Mouse (Mus musculus) bone marrow, adult 2 months (tissue): ENCODE measurements around the gene Prkrip1. TPM values are rescaled to one million over a fixed set of nuclear protein-coding genes. Genes with fewer than 3 reads are reported as not detected.
"Not testable (repeated sequence)": the region's sequence is repeated elsewhere in the genome, so short reads cannot be mapped to it uniquely, and the experiment has no call there.

Experiments used
- H3K27ac ChIP-seq: fragments of 200-500 bp; 2 replicates; pipeline ENCODE4 v1.5.1; 2012; ENCODE audit warnings: low read depth, mild to moderate bottlenecking, control low read depth, inconsistent platforms, low read length; ENCODE audit not compliant: control insufficient read depth, poor library complexity, insufficient read depth
- H3K4me1 ChIP-seq: fragments of 200-500 bp; 2 replicates; pipeline ENCODE4 v1.6.1; 2011; ENCODE audit warnings: low read length; ENCODE audit not compliant: control insufficient read depth, insufficient read depth
- H3K4me3 ChIP-seq: fragments of 200-500 bp; replicated peaks from 2 replicates; pipeline ENCODE3; 2011; ENCODE audit warnings: mild to moderate bottlenecking, low read depth, low read length, control low read depth; ENCODE audit not compliant: control insufficient read depth
- CTCF ChIP-seq: fragments of 200-500 bp; IDR thresholded peaks from 2 replicates; pipeline ENCODE4 v1.5.1; 2011; ENCODE audit warnings: low read length, control low read depth; ENCODE audit not compliant: control insufficient read depth, insufficient read depth
- POLR2A ChIP-seq: fragments of 200-500 bp; IDR thresholded peaks from 2 replicates; pipeline ENCODE4 v1.6.1; 2011; ENCODE audit warnings: low read depth, mild to moderate bottlenecking, control low read depth, low read length, borderline replicate concordance; ENCODE audit not compliant: control insufficient read depth
- WGBS: fragments of 180-500 bp; shearing (Covaris S2); methylation state at CpG from one replicate; pipeline ENCODE4 v1.1.7; 2018; 5-methylcytosine and 5-hydroxymethylcytosine counted together
- polyA plus RNA-seq: library from polyadenylated mRNA; stranded (reverse); fragments of >200 nt; gene quantifications from 2 replicates; pipeline ENCODE4 v1.2.4, GENCODE M21; 2011; ENCODE audit warnings: low replicate concordance; ENCODE audit not compliant: missing spikeins, insufficient read depth, insufficient read length

Prkrip1 gene
- polyA plus RNA-seq, 1 experiment: 47.7 TPM

DNA sequence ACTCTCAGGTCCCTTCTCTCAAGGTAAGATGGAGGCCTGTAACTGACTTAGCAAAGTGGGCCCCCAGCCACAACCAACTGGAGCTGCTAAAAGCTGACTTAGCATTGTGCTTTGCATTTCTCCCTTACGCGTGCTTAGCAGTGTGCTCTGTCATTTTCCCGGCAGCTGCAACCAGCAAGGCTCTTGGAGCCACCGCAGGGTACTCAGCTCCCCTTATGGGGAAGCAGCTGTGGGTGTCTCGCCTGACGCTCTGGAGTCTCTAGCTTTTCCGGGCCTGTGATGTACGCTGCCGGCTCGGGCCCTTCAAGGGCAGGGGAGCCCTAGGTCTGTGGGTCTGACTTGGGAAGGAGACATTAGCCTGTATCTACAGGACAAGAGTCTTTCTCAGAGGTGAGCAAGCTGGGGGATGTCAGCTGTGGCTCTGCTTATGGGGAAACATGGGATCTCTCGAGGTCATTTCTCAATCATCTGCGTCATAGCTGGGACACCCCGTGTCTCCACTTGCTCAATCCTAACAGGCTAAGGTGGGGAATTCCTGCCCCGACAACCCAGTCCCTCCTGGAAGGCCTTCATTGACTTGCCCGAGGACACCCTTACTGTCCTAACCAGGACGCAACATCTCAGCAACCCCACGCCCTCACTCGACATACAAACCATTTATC is 18.4 kb upstream of the Prkrip1 start:
- Histone ChIP-seq H3K4me1 (peaks cover 11% of the 10 kb centered on the region; the same call in 1 of the 2 replicates), H3K4me3 (no peak overlapping the region), H3K27ac (peak overlapping the region; percentile 72)
- 45% methylated on average over 18 of the region's 18 CpGs for WGBS
- no peak for TF ChIP-seq CTCF
- TF ChIP-seq POLR2A: no peak

GRCm38 (mm10) chr5:136215958-136216357 is 17.2 kb upstream of the Prkrip1 start:
- peak overlapping the region; percentile 72 for H3K27ac ChIP-seq
- 30% methylated on average over 5 of the region's 5 CpGs for WGBS
- peaks cover 14% of the 10 kb centered on the region for H3K4me1 ChIP-seq
- TF ChIP-seq POLR2A: no peak
- no peak overlapping the region for H3K4me3 ChIP-seq

DNA sequence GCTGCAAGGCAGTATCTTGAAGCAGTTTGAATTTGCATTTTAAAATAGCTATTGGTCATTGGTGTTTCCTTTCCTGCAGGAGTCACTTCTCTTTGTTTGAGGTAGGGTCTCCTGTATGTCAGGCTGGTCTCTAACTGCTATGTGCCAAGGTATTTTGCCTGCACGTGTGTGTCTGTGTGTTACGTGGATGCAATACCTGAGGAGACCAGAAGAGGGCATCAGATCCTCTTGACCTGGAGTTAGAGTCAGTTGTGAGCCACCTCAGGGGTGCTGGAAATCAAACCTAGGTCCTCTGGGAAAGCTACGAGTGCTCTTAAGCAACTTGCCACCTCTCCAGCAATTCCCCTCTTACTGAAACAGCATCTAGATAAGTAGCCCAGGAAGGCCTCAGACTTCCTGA is 16.4 kb upstream of the Prkrip1 start:
- Histone ChIP-seq H3K27ac (no peak overlapping the region), H3K4me3 (no peak overlapping the region), H3K4me1 (peaks cover 20% of the 10 kb centered on the region)
- WGBS: 86% methylated on average over 3 of the region's 3 CpGs
- TF ChIP-seq CTCF (no peak), POLR2A (no peak)

DNA sequence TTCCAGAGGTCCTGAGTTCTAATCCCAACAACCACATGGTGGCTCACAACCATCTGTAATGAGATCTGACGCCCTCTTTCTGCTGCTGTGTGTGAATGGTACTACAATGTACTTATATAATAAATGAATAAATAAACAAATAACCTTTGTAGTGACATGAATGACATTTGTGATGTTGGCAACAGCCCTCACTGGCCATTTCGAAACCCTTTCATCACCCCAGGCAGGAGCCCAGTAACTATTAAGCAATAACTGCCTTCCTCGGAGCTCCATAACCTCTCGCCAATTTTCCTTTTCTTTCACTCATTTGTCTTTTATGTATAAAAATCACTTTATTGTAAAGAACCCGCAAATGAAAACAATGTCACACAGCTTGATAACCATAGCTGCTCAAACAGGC is 15.0 kb upstream of the Prkrip1 start:
- no peak for TF ChIP-seq CTCF
- TF ChIP-seq POLR2A: no peak
- 40% methylated on average over 5 of the region's 5 CpGs for WGBS
- Histone ChIP-seq H3K4me1 (peaks cover 20% of the 10 kb centered on the region), H3K27ac (peak overlapping the region; percentile 92), H3K4me3 (no peak overlapping the region)

DNA sequence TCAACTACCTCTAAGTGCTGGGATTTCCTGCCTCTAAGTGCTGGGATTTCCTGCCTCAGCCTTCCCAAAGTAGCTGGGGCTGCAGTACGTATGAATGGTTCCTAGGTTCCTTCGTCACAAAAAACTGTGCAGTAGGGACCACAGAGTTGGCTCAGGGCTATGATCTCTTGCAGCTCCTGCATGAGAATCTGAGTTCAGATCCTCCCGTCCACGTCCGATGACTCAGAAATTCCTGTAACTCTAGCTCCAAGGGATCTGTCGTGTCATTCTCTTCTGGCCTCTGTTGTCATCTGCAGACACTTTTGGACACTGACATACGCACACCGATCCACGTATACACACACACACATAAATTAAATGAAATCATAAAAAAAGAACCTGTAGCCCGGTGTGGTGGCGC is 14.0 kb upstream of the Prkrip1 start:
- H3K4me3 ChIP-seq: no peak overlapping the region
- peaks cover 20% of the 10 kb centered on the region for H3K4me1 ChIP-seq
- no peak for TF ChIP-seq CTCF
- TF ChIP-seq POLR2A: no peak
- WGBS: 70% methylated on average over 11 of the region's 11 CpGs
- peak overlapping the region; percentile 31; the same call in 1 of the 2 replicates for H3K27ac ChIP-seq

GRCm38 (mm10) chr5:136211341-136212102 is 12.8 kb upstream of the Prkrip1 start:
- Histone ChIP-seq H3K4me1 (peaks cover 18% of the 10 kb centered on the region), H3K27ac (peak overlapping the region; percentile 78)
- 53% methylated on average over 14 of the region's 14 CpGs for WGBS
- not testable (repeated sequence) for H3K4me3 ChIP-seq

GRCm38 (mm10) chr5:136210549-136210948 is 11.8 kb upstream of the Prkrip1 start:
- peaks cover 15% of the 10 kb centered on the region for H3K4me1 ChIP-seq
- no peak overlapping the region for H3K4me3 ChIP-seq
- peak overlapping the region; percentile 41 for H3K27ac ChIP-seq
- 25% methylated on average over 5 of the region's 5 CpGs for WGBS
- no peak for TF ChIP-seq CTCF
- no peak for TF ChIP-seq POLR2A

DNA sequence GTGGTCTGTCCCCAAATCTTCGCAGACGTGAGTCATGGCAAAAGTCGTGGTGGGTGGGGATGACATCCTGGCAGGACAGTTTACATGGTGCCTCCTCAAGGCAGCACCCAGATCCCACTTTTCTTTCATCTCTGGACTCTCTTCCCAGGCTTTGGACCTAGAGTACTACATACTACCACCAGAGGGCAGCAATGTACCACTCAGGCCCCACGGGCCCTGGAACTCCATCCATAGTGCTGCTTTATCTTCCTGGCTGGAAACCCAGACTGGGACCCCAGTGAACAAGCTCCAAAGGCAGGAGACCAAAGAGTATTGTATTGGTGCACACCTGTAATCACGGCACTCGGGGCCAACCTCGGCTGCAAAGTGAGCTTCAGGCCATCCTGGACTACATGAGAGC is 3.1 kb upstream of the Prkrip1 start:
- Histone ChIP-seq H3K4me1 (peaks cover 1% of the 10 kb centered on the region; the same call in 1 of the 2 replicates), H3K4me3 (no peak overlapping the region), H3K27ac (no peak overlapping the region)
- TF ChIP-seq CTCF: peak; percentile 94
- no peak for TF ChIP-seq POLR2A
- 37% methylated on average over 7 of the region's 7 CpGs for WGBS
